In genomic region chr10:20752883-20753282, GRCm38 (mm10) we compare ENCODE assay signal across 25 mouse cellular contexts. TPM values are rescaled to one million over a fixed set of nuclear protein-coding genes. Genes with fewer than 3 reads are reported as not detected.
DNase-seq lines count a peak whose midpoint lies in the region; ATAC-seq lines count a peak whose summit lies in the region.
"Had no signal": no experiment of that assay in that cellular context is flagged by ENCODE, and none has a peak within 500 bp of the region (broad histone marks: within the 10 kb centered on the region; RNA-seq: fewer than 3 reads in every experiment).

No protein-coding gene starts in this region.

- no peaks in the 10 kb centered on the region for H3K9me3 ChIP-seq in intestine, embryonic 15.5 days
- H3K9me3 ChIP-seq: embryonic facial prominence, embryonic 10.5 days; embryonic facial prominence, embryonic 12.5 days; forebrain, embryonic 13.5 days; forebrain, embryonic 15.5 days; G1E had no signal

- H3K27me3 ChIP-seq in intestine, embryonic 15.5 days (replicated peaks), result no peaks in the 10 kb centered on the region
- H3K27me3 ChIP-seq: CH12.LX; embryonic facial prominence, embryonic 12.5 days; forebrain, embryonic 13.5 days; forebrain, embryonic 15.5 days had no signal

- WGBS in intestine, embryonic 15.5 days, result 89% methylated on average over 1 of the region's 1 CpGs

- no peak overlapping the region for H3K4me3 ChIP-seq in intestine, embryonic 15.5 days (replicated peaks)
- H3K4me3 ChIP-seq: embryonic facial prominence, embryonic 10.5 days; embryonic facial prominence, embryonic 12.5 days; forebrain, embryonic 13.5 days; forebrain, embryonic 15.5 days had no signal

- no peak overlapping the region for H3K9ac ChIP-seq in intestine, embryonic 15.5 days
- H3K9ac ChIP-seq: embryonic facial prominence, embryonic 12.5 days; forebrain, embryonic 13.5 days; forebrain, embryonic 15.5 days; forebrain, postnatal 0 days had no signal

- H3K36me3 ChIP-seq in intestine, embryonic 15.5 days, result no peaks in the 10 kb centered on the region
- H3K36me3 ChIP-seq: embryonic facial prominence, embryonic 10.5 days; embryonic facial prominence, embryonic 12.5 days; forebrain, embryonic 15.5 days; G1E had no signal

- peak; percentile 39 to 59; a peak in 2 of 4 replicates for ATAC-seq in hematopoietic stem cell, adult 5-6 weeks (replicated peaks in 1 of 2; ENCODE audit: insufficient read depth in 1 of 2, low FRiP score in 2 of 2, low TSS enrichment in 1 of 2, low read depth in 1 of 2, poor library complexity in 2 of 2, severe bottlenecking in 2 of 2)
- ATAC-seq in megakaryocyte progenitor cell, adult 5-6 weeks (replicated peaks; ENCODE audit: poor library complexity), result peak; percentile 70
- ATAC-seq in intestine, embryonic 15.5 days, result no peak
- ATAC-seq: activated CD4-positive, CD25-positive, alpha-beta regulatory T cell, adult 4 months; CD4-positive, CD25-positive, alpha-beta regulatory T cell, adult 4 months; forebrain, embryonic 13.5 days; forebrain, embryonic 15.5 days; forebrain, postnatal 0 days; Patski had no signal

- peak; percentile 29 for DNase-seq in heart, adult 11 months
- DNase-seq in heart, postnatal 4 days, result no peak
- DNase-seq in retina, embryonic 14.5 days (ENCODE audit: low spot score), result no peak
- DNase-seq: adrenal gland, adult 8-10 months; adrenal gland, postnatal 14 days; adrenal gland, postnatal 36 days; B cell, adult 2 months; cerebellum, adult 11-12 months; cerebellum, adult 8-10 months; cerebellum, adult 9-11 months; cerebellum, postnatal 14 days; cerebellum, postnatal 36 days; forebrain, postnatal 0 days had no signal

- H3K27ac ChIP-seq in intestine, embryonic 15.5 days, result no peak overlapping the region
- H3K27ac ChIP-seq: embryonic facial prominence, embryonic 10.5 days; embryonic facial prominence, embryonic 12.5 days; forebrain, embryonic 13.5 days; forebrain, embryonic 15.5 days had no signal

- H3K4me2 ChIP-seq in intestine, embryonic 15.5 days (replicated peaks), result no peak overlapping the region
- H3K4me2 ChIP-seq: embryonic facial prominence, embryonic 12.5 days; forebrain, embryonic 13.5 days; forebrain, embryonic 15.5 days had no signal

- H3K4me1 ChIP-seq in intestine, embryonic 15.5 days (replicated peaks), result no peaks in the 10 kb centered on the region
- H3K4me1 ChIP-seq: embryonic facial prominence, embryonic 12.5 days; forebrain, embryonic 13.5 days; forebrain, embryonic 15.5 days had no signal

RNA-seq across cellular contexts. Expression of gene Pde7b, which starts 28.0 kb away (rescaled TPM):
- total RNA-seq in heart, postnatal 4 days (2021), result 10 to 100 TPM; 26.5 to 26.8 TPM
- total RNA-seq in hematopoietic stem cell, adult 5-6 weeks (2017), result 2.8 and 5.1 TPM in 2 replicates
- 1.9 and 2.2 TPM in 2 replicates for total RNA-seq in megakaryocyte progenitor cell, adult 5-6 weeks (2015)
- 1.9 and 2.2 TPM in 2 replicates for total RNA-seq in megakaryocyte progenitor cell, adult 5-6 weeks (2017)
- polyA plus RNA-seq in intestine, embryonic 15.5 days (2015; fragmentation: Nextera tagmentation; extraction: Ambion mirVana), result 2.9 and 3.2 TPM in 2 replicates
- total RNA-seq: CH12.LX had no signal
- polyA plus RNA-seq: activated CD4-positive, CD25-positive, alpha-beta regulatory T cell, adult 4 months; G1E had no signal
